Comparison of ENCODE assay signal across 8 mouse cellular contexts in the genomic region with DNA sequence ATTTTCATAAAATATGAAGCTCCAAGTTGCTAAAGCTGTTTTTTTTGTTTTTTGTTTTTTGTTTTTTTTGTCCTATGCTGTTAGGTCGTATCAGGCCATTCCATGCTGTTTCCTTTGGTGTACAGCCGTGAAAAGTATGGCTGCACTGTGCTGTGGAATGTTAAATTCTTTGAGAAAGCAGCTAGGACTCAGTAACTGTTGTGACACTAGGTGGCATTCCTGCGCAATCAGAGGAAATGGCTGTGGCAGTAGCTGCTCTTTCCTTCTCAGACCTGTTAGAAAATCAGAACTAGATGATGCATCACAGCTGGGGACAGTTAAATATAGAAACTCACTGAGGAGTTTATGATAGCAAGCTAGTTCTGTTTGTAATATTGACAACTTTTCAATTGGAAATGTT.
DNase-seq lines count a peak whose midpoint lies in the region.

No protein-coding gene starts in this region.

- peak; percentile 16 for DNase-seq in left cerebral cortex, adult 11 months (ENCODE audit: low spot score)
- DNase-seq in left cerebral cortex, adult 8-10 months (ENCODE audit: low spot score in 2 of 2), result no peak
- DNase-seq in embryo, embryonic 10 days (ENCODE audit: low spot score), result peak; percentile 56
- DNase-seq in layer of hippocampus, adult 8-10 months (ENCODE audit: low spot score in 2 of 2), result peak; percentile 18 to 31
- peak; percentile 70 to 75 for DNase-seq in right cerebral cortex, postnatal 10 days (ENCODE audit: low spot score in 2 of 2)
- DNase-seq in urinary bladder, adult 18-20 months (ENCODE audit: low spot score in 2 of 2), result no peak
- no peak for DNase-seq in adrenal gland, postnatal 36 days
- no peak for DNase-seq in ovary, adult 18-20 months (ENCODE audit: low spot score)

Comparison
In these comparisons a context has a peak if more than half of its experiments do, and no peak if none do; other contexts are left out.
1. DNase-seq: peak in left cerebral cortex, adult 11 months (single experiment), embryo, embryonic 10 days (single experiment), layer of hippocampus, adult 8-10 months (2 of 2) and right cerebral cortex, postnatal 10 days (2 of 2); none in left cerebral cortex, adult 8-10 months (0 of 2), urinary bladder, adult 18-20 months (0 of 2), adrenal gland, postnatal 36 days (0 of 2) and ovary, adult 18-20 months (single experiment).